Mouse (Mus musculus): ENCODE measurements around the gene Zkscan8. TPM values are rescaled to one million over a fixed set of nuclear protein-coding genes. Genes with fewer than 3 reads are reported as not detected.

Gene Zkscan8
- total RNA-seq, 2 experiments from 2014 or later: 16.8 to 18.7 TPM

Other genes with a start within 250 kb of the Zkscan8 start
- gene Gpx5, start 238.4 kb downstream of the Zkscan8 start, total RNA-seq (2021): not detected
- gene Gpx6, start 219.0 kb downstream of the Zkscan8 start, total RNA-seq (2021): not detected
- not detected for gene Olfr1367, start 184.2 kb downstream of the Zkscan8 start, total RNA-seq (2021)
- gene Zscan12, start 168.3 kb downstream of the Zkscan8 start, total RNA-seq (2021): 1 to 10 TPM; 8.6 TPM
- gene Zkscan3, start 128.4 kb downstream of the Zkscan8 start, total RNA-seq (2021): 10 to 100 TPM; 36.9 to 41.3 TPM
- 1 to 10 TPM; 1.1 to 1.6 TPM for gene Pgbd1, start 90.1 kb downstream of the Zkscan8 start, total RNA-seq (2021)
- 10 to 100 TPM; 54.4 to 55.9 TPM for gene Zscan26, start 77.4 kb downstream of the Zkscan8 start, total RNA-seq (2021)
- gene Nkapl, start 62.6 kb downstream of the Zkscan8 start, total RNA-seq (2021): under 1 TPM; 0.57 to 0.96 TPM
- 1 to 10 TPM; 5.9 to 6.6 TPM for gene Zkscan4, start 52.2 kb downstream of the Zkscan8 start, total RNA-seq (2021)
- not detected for gene Gm10065, start 51.7 kb downstream of the Zkscan8 start, total RNA-seq (2021)
- 10 to 100 TPM; 20.5 to 23.0 TPM for gene AK157302, start 35.9 kb downstream of the Zkscan8 start, total RNA-seq (2021)
- 10 to 100 TPM; 56.7 to 70.9 TPM for gene Gm11273, start 29.7 kb downstream of the Zkscan8 start, total RNA-seq (2021)
- not detected for gene Olfr1366, start 11.7 kb upstream of the Zkscan8 start, total RNA-seq (2021)
- not detected for gene Olfr1535, start 28.8 kb upstream of the Zkscan8 start, total RNA-seq (2021)
- gene Olfr1364, start 50.6 kb upstream of the Zkscan8 start, total RNA-seq (2021): not detected
- not detected for gene Olfr1362, start 82.9 kb upstream of the Zkscan8 start, total RNA-seq (2021)
- not detected for gene Olfr11, start 111.4 kb upstream of the Zkscan8 start, total RNA-seq (2021)
- gene Olfr1361, start 132.3 kb upstream of the Zkscan8 start, total RNA-seq (2021): not detected
- not detected for gene Olfr1360, start 146.3 kb upstream of the Zkscan8 start, total RNA-seq (2021)
- not detected for gene Olfr1359, start 167.0 kb upstream of the Zkscan8 start, total RNA-seq (2021)
- 10 to 100 TPM; 27.6 to 36.7 TPM for gene Hist1h2bl, start 185.0 kb upstream of the Zkscan8 start, total RNA-seq (2021)
- 10 to 100 TPM in 1 of 2 experiments, 1 to 10 TPM in 1; 8.2 to 48.5 TPM for gene Hist1h2ai, start 185.3 kb upstream of the Zkscan8 start, total RNA-seq (2021)
- 10 to 100 TPM; 48.4 to 55.7 TPM for gene Hist1h3h, start 186.5 kb upstream of the Zkscan8 start, total RNA-seq (2021)
- gene Hist1h2bm, start 190.9 kb upstream of the Zkscan8 start, total RNA-seq (2021): 1 to 10 TPM; 2.9 to 3.3 TPM
- gene Hist1h4j, start 203.9 kb upstream of the Zkscan8 start, total RNA-seq (2021): 10 to 100 TPM; 14.8 to 23.1 TPM
- 100 to 1,000 TPM; 282 to 318 TPM for gene Hist1h4k, start 219.4 kb upstream of the Zkscan8 start, total RNA-seq (2021)
- 10 to 100 TPM; 11.8 to 15.2 TPM for gene Hist1h2ak, start 222.7 kb upstream of the Zkscan8 start, total RNA-seq (2021)
- 1 to 10 TPM; 2.7 to 6.6 TPM for gene Hist1h2bn, start 223.0 kb upstream of the Zkscan8 start, total RNA-seq (2021)
- 1 to 10 TPM; 4.4 to 4.9 TPM for gene Hist1h1b, start 249.5 kb upstream of the Zkscan8 start, total RNA-seq (2021)

All from layer of hippocampus, adult 18-20 months (tissue).